Mouse (Mus musculus) ES-Bruce4 (cell line): Measurements from ENCODE around the gene Scnn1a.

Experiments used
- CTCF ChIP-seq: IDR thresholded peaks from one replicate; pipeline ENCODE4 v1.8.1; 2011; ENCODE audit warnings: low read depth, low read length
- EP300 ChIP-seq: IDR thresholded peaks from 2 replicates; pipeline ENCODE4 v1.6.1; 2011; ENCODE audit warnings: low read depth, low read length; ENCODE audit not compliant: insufficient read depth

DNA sequence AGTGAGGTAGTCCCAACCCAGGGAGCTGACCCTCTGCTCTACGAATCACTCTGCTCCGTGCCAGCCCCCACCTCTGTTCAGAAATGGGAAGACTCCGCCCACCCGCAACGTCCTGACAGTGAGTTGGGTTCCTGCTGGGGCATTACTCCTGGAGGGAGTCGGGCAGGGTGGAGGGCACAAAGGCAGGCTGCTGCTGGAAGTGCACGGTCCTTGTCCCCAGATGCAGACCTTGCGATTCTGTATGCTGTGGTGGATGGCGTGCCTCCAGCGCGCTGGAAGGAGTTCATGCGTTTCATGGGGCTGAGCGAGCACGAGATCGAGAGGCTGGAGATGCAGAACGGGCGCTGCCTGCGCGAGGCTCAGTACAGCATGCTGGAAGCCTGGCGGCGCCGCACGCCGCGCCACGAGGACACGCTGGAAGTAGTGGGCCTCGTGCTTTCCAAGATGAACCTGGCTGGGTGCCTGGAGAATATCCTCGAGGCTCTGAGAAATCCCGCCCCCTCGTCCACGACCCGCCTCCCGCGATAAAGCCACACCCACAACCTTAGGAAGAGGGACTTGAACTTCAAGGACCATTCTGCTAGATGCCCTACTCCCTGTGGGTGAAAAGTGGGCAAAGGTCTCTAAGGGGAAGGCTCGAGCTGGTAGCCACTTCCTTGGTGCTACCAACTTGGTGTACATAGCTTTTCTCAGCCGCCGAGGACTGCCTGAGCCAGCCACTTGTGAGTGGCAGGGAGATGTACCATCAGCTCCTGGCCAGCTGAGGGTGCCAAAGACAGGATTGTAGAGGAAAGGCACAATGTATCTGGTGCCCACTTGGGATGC lies 41.2 kb downstream of the Scnn1a start:
- TF ChIP-seq CTCF (peak; percentile 69), EP300 (no peak)
